Mouse (Mus musculus) testis, adult 2 months (tissue): ENCODE results near the gene Tmem181a.
"Not testable (repeated sequence)": the region's sequence is repeated elsewhere in the genome, so short reads cannot be mapped to it uniquely, and the experiment has no call there.

Source experiments
- CTCF ChIP-seq: fragments of 200-500 bp; IDR thresholded peaks from 2 replicates; pipeline ENCODE4 v1.5.1; 2012; ENCODE audit warnings: low read depth, mild to moderate bottlenecking, inconsistent platforms, low read length, moderate library complexity; ENCODE audit not compliant: control insufficient read depth, insufficient read depth, insufficient replicate concordance
- POLR2A ChIP-seq: fragments of 200-500 bp; IDR thresholded peaks from 2 replicates; pipeline ENCODE4 v1.6.1; 2012; ENCODE audit warnings: low read depth, mild to moderate bottlenecking, inconsistent platforms, low read length, moderate library complexity; ENCODE audit not compliant: control insufficient read depth

- TF ChIP-seq CTCF, POLR2A: not testable (repeated sequence)
Measured at GRCm38 (mm10) chr17:6270840-6271239, 14.2 kb downstream of the Tmem181a start.
